Mouse (Mus musculus) CH12.LX (cell line): Measurements from ENCODE around the gene Plpp1. TPM values are rescaled to one million over a fixed set of nuclear protein-coding genes. Genes with fewer than 3 reads are reported as not detected.

Experiments used
- DNase-seq: peaks from one replicate; pipeline ENCODE4 v3.0.0-alpha.2; 2013; ENCODE audit errors: extremely low read depth
- H3K27ac ChIP-seq: 2 replicates; pipeline ENCODE4 v1.5.1; 2012; ENCODE audit warnings: low read depth, mild to moderate bottlenecking, control low read depth, moderate library complexity; ENCODE audit not compliant: insufficient read depth
- H3K27me3 ChIP-seq: replicated peaks from 2 replicates; pipeline ENCODE3; 2012; ENCODE audit warnings: inconsistent platforms
- H3K36me3 ChIP-seq, 2 experiments: replicated peaks in 1 of 2; 2 replicates each; pipeline versions ENCODE3 to v1.6.1; 2012; ENCODE audit warnings: inconsistent platforms in 1 of 2, low read length in 1 of 2, mild to moderate bottlenecking in 1 of 2, mixed read lengths in 1 of 2, moderate library complexity in 1 of 2; ENCODE audit not compliant: control insufficient read depth in 1 of 2, insufficient read depth in 1 of 2
- H3K4me1 ChIP-seq, 2 experiments: 2 replicates each; pipeline ENCODE4 v1.6.1; 2012; ENCODE audit warnings: inconsistent platforms in 1 of 2, moderate library complexity in 1 of 2; ENCODE audit not compliant: insufficient read depth in 2 of 2, control insufficient read depth in 1 of 2
- H3K4me2 ChIP-seq: 2 replicates; pipeline ENCODE4 v1.6.1; 2012; ENCODE audit warnings: low read depth, mild to moderate bottlenecking, control low read depth; ENCODE audit not compliant: poor library complexity, insufficient read depth, severe bottlenecking
- H3K4me3 ChIP-seq, 3 experiments: fragments of 150-350 bp in 1 of 3; sonication (generic) in 1 of 3; replicated peaks in 1 of 3; 2 replicates each; pipeline versions ENCODE3 to v1.5.1; 2011 to 2012; ENCODE audit warnings: low read depth in 2 of 3, low read length in 2 of 3, mild to moderate bottlenecking in 2 of 3, moderate library complexity in 2 of 3, control low read depth in 1 of 3, improper control_type of control experiment in 1 of 3, inconsistent platforms in 1 of 3, mixed read lengths in 1 of 3; ENCODE audit not compliant: poor library complexity in 1 of 3
- H3K79me2 ChIP-seq: replicated peaks from 2 replicates; pipeline ENCODE4 v1.6.1; 2012; ENCODE audit warnings: mild to moderate bottlenecking, moderate library complexity; ENCODE audit not compliant: control insufficient read depth, poor library complexity, insufficient read depth, severe bottlenecking; ENCODE audit errors: extremely low read depth
- H3K9ac ChIP-seq: 2 replicates; pipeline ENCODE4 v1.6.1; 2012; ENCODE audit warnings: low read depth, mild to moderate bottlenecking, control low read depth, moderate library complexity; ENCODE audit not compliant: insufficient read depth
- H3K9me3 ChIP-seq: replicated peaks from 2 replicates; pipeline ENCODE3; 2012; ENCODE audit warnings: low read length, inconsistent platforms, mixed read lengths
- BHLHE40 ChIP-seq: IDR thresholded peaks from 2 replicates; pipeline ENCODE4 v1.6.1; 2011; ENCODE audit warnings: mild to moderate bottlenecking, low read depth, low read length, improper control_type of control experiment
- CHD1 ChIP-seq: IDR thresholded peaks from 2 replicates; pipeline ENCODE4 v1.6.1; 2012; ENCODE audit warnings: low read depth, low read length, improper control_type of control experiment, inconsistent platforms
- CHD2 ChIP-seq: IDR thresholded peaks from 2 replicates; pipeline ENCODE4 v1.6.1; 2011; ENCODE audit warnings: low read length, improper control_type of control experiment
- CTCF ChIP-seq, 2 experiments: IDR thresholded peaks in 1 of 2; conservative IDR thresholded peaks in 1 of 2; 2 replicates each; pipeline ENCODE4 v1.5.1; 2011 to 2012; ENCODE audit warnings: low read depth in 2 of 2, low read length in 2 of 2, improper control_type of control experiment in 1 of 2, inconsistent platforms in 1 of 2, mild to moderate bottlenecking in 1 of 2, moderate library complexity in 1 of 2
- E2F4 ChIP-seq: IDR thresholded peaks from 2 replicates; pipeline ENCODE4 v1.6.1; 2011; ENCODE audit warnings: low read depth, low read length, improper control_type of control experiment; ENCODE audit not compliant: insufficient replicate concordance
- EP300 ChIP-seq: IDR thresholded peaks from 2 replicates; pipeline ENCODE4 v1.6.1; 2011; ENCODE audit warnings: low read length, improper control_type of control experiment
- ETS1 ChIP-seq: conservative IDR thresholded peaks from 2 replicates; pipeline ENCODE4 v1.6.1; 2012; ENCODE audit warnings: low read depth, mild to moderate bottlenecking, inconsistent platforms, low read length, improper control_type of control experiment, moderate library complexity
- GABPA ChIP-seq: IDR thresholded peaks from 2 replicates; pipeline ENCODE4 v1.6.1; 2012; ENCODE audit warnings: low read depth, low read length, improper control_type of control experiment, inconsistent platforms; ENCODE audit not compliant: insufficient replicate concordance
- HCFC1 ChIP-seq: IDR thresholded peaks from 2 replicates; pipeline ENCODE4 v1.6.1; 2012; ENCODE audit warnings: low read depth, mild to moderate bottlenecking, inconsistent platforms, low read length, improper control_type of control experiment
- IRF4 ChIP-seq: IDR thresholded peaks from 2 replicates; pipeline ENCODE4 v1.6.1; 2014; ENCODE audit warnings: low read depth, mild to moderate bottlenecking, inconsistent platforms, low read length, improper control_type of control experiment
- MAFK ChIP-seq: IDR thresholded peaks from 2 replicates; pipeline ENCODE4 v1.6.1; 2011; ENCODE audit warnings: low read length, improper control_type of control experiment; ENCODE audit not compliant: insufficient replicate concordance
- MAZ ChIP-seq: IDR thresholded peaks from 2 replicates; pipeline ENCODE4 v1.6.1; 2012; ENCODE audit warnings: low read depth, mild to moderate bottlenecking, inconsistent platforms, low read length, improper control_type of control experiment, moderate library complexity
- MEF2A ChIP-seq: IDR thresholded peaks from 2 replicates; pipeline ENCODE4 v1.6.1; 2014; ENCODE audit warnings: low read depth, mild to moderate bottlenecking, inconsistent platforms, low read length, improper control_type of control experiment, borderline replicate concordance
- MXI1 ChIP-seq: IDR thresholded peaks from 2 replicates; pipeline ENCODE4 v1.6.1; 2011; ENCODE audit warnings: mild to moderate bottlenecking, low read depth, low read length, improper control_type of control experiment
- NRF1 ChIP-seq: IDR thresholded peaks from 2 replicates; pipeline ENCODE4 v1.6.1; 2014; ENCODE audit warnings: low read depth, mild to moderate bottlenecking, inconsistent platforms, low read length, improper control_type of control experiment, moderate library complexity
- RAD21 ChIP-seq: IDR thresholded peaks from 2 replicates; pipeline ENCODE4 v1.6.1; 2011; ENCODE audit warnings: low read depth, mild to moderate bottlenecking, low read length, improper control_type of control experiment, moderate library complexity
- SIN3A ChIP-seq: IDR thresholded peaks from 2 replicates; pipeline ENCODE4 v1.6.1; 2012; ENCODE audit warnings: low read length, improper control_type of control experiment, inconsistent platforms
- TBP ChIP-seq: conservative IDR thresholded peaks from 2 replicates; pipeline ENCODE4 v1.6.1; 2011; ENCODE audit warnings: low read depth, low read length, improper control_type of control experiment
- TCF12 ChIP-seq: IDR thresholded peaks from 2 replicates; pipeline ENCODE4 v1.6.1; 2014; ENCODE audit warnings: low read depth, mild to moderate bottlenecking, inconsistent platforms, low read length, improper control_type of control experiment
- UBTF ChIP-seq: IDR thresholded peaks from 2 replicates; pipeline ENCODE4 v1.6.1; 2012; ENCODE audit warnings: low read depth, mild to moderate bottlenecking, inconsistent platforms, low read length, improper control_type of control experiment, moderate library complexity
- ZMIZ1 ChIP-seq: IDR thresholded peaks from 2 replicates; pipeline ENCODE4 v1.6.1; 2012; ENCODE audit warnings: low read depth, mild to moderate bottlenecking, inconsistent platforms, low read length, improper control_type of control experiment
- ZNF384 ChIP-seq: IDR thresholded peaks from 2 replicates; pipeline ENCODE4 v1.6.1; 2012; ENCODE audit warnings: low read depth, low read length, improper control_type of control experiment, inconsistent platforms
- dilution Hi-C: fragments of 300-500 bp; cut with MboI; formaldehyde crosslinking; loops from 2 replicates; pipeline ENCODE4 v1.14.3; 2020; ENCODE audit warnings: low sequenced_read_pairs; ENCODE audit not compliant: extremely low pct_unique_long_range_greater_than_20kb, extremely low pct_ligation_motif_present
- in situ Hi-C: fragments of 300-500 bp; cut with MboI; formaldehyde crosslinking; loops from 3 replicates; pipeline ENCODE4 v1.14.3; 2019; ENCODE audit warnings: low sequenced_read_pairs, low pct_ligation_motif_present, low pct_unique_long_range_greater_than_20kb, mixed read lengths
- polyA plus RNA-seq: library from polyadenylated mRNA; unstranded; fragments of >175 nt; gene quantifications from 2 replicates; pipeline ENCODE4 v1.2.1, GENCODE M21; 2012; ENCODE audit warnings: low read depth; ENCODE audit not compliant: insufficient read length
- total RNA-seq, 2 experiments: library from RNA; depleted of rRNA; stranded (reverse); fragments of 300-350 nt in 1 of 2; fragments of >200 nt in 1 of 2; gene quantifications; 2 replicates each; pipeline ENCODE4 v1.2.3; 2012 to 2014

Plpp1 gene
- total and polyA plus RNA-seq, 3 experiments = 50.2 to 90.9 (median 67.6) TPM

DNA sequence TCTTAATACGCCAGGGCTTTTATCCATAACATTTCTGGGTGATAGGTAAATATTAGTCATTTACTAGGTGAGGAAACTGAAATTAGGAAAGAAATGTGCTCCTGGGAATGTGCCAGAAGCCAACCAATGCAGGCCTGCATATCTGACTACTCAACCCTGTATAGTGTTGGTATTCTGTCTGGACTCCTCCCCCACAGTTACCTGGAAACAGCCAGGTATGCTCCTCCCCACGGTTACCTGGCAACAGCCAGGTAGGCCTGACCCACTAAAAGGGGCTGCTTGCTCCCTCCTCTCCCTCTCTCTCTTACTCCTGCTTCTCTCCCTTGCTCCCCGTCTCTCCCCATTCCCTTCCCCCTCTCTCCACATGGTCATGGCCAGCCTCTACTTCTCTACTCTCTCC lies 21.8 kb downstream of the Plpp1 start:
- H3K4me3 ChIP-seq = no peak overlapping the region
- no peaks in the 10 kb centered on the region for H3K27me3 ChIP-seq
- H3K9ac ChIP-seq = no peak overlapping the region
- H3K4me1 ChIP-seq = peaks cover 10 to 43% of the 10 kb centered on the region in 2 experiments; a peak in 3 of 4 replicates
- DNase-seq = no peak
- peaks cover 16 to 52% of the 10 kb centered on the region in 2 experiments for H3K36me3 ChIP-seq
- H3K4me2 ChIP-seq = no peak overlapping the region
- in situ Hi-C loops (no loop called here), dilution Hi-C loops (no loop called here)
- H3K79me2 ChIP-seq = peaks cover 4% of the 10 kb centered on the region; the same call in 1 of the 2 replicates
- TF ChIP-seq UBTF (no peak), ZNF384 (no peak), E2F4 (no peak), ZMIZ1 (no peak), ETS1 (no peak), SIN3A (no peak)
- no peak overlapping the region for H3K27ac ChIP-seq
- no peaks in the 10 kb centered on the region for H3K9me3 ChIP-seq

DNA sequence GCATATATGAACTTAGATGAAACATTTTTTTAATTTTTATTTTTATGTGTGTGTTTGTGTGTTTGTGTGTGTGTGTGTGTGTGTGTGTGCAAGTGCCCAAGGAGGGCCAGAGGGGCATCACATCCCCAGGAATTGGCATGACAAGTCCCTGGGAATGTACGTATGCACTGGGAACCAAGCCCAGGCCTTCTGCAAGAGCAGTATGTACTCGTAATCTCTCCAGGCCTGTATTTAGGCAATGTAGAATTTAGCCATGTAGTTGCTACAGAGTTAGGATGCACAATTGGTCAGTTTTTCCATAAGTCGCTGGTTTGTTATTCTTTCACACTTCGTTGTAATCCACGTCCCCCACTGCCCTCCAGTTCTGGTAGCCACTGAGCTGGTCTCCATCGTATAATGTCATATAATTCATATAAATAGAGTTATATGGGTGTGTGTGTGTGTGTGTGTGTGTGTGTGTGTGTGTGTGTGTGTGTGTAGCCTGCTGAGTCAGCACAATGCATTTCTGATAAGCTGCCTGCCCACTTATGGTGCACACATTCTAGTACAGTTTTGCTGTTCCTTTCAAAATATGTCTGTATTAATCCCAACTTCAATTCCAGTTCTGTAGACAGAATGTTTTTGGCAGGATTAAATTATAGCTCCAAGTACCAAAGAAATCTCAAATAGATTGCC lies 22.8 kb downstream of the Plpp1 start:
- H3K9me3 ChIP-seq = no peaks in the 10 kb centered on the region
- TF ChIP-seq EP300 = no peak
- TF ChIP-seq SIN3A = no peak
- peak; percentile 91 for TF ChIP-seq MAFK
- TF ChIP-seq RAD21 = no peak
- no peak overlapping the region for H3K4me2 ChIP-seq
- H3K36me3 ChIP-seq = peaks cover 16 to 60% of the 10 kb centered on the region in 2 experiments
- no peaks in the 10 kb centered on the region for H3K27me3 ChIP-seq
- no peak for DNase-seq
- no peak overlapping the region for H3K9ac ChIP-seq
- in situ Hi-C loops (no loop called here), dilution Hi-C loops (no loop called here)
- peaks cover 4% of the 10 kb centered on the region; the same call in 1 of the 2 replicates for H3K79me2 ChIP-seq
- no peak overlapping the region for H3K4me3 ChIP-seq
- H3K4me1 ChIP-seq = peaks cover 10 to 34% of the 10 kb centered on the region in 2 experiments; a peak in 3 of 4 replicates
- H3K27ac ChIP-seq = no peak overlapping the region

DNA sequence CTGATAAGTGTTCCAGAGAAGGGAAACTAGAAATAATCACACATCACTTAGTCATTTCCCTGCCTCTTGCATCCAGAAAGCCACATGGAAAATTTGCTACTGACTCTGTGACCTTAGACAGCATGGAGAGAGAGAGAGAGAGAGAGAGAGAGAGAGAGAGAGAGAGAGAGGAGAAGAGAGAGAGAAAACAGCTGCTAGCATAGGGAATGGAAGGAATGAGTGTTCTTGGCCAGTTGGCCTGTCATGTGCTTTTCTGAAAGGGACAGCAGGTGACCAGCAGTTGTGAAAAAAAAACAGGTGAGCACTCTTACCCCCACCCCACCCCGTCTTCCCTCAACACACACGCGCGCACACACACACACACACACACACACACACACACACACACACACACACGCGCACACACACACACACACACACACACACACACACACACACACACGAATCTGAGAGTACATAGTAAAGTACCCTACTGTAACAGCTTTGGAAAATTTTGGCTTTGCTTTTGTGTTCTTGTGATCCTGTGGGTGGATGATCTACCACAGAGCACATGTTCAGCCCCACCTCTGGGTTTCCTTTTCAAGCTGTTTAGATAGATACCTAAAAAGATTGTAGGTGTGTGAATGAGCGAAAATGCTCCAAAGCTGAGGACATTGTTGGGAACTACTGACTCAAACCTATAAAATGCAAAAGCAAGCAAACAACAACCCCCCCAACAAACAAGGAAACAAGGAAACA lies 23.5 kb downstream of the Plpp1 start:
- Histone ChIP-seq H3K4me1 (peaks cover 10 to 27% of the 10 kb centered on the region in 2 experiments; a peak in 3 of 4 replicates), H3K27me3 (no peaks in the 10 kb centered on the region), H3K9ac (no peak overlapping the region), H3K79me2 (peaks cover 3% of the 10 kb centered on the region; the same call in 1 of the 2 replicates), H3K36me3 (peaks cover 16 to 59% of the 10 kb centered on the region in 2 experiments), H3K4me2 (no peak overlapping the region), H3K4me3 (no peak overlapping the region), H3K27ac (no peak overlapping the region), H3K9me3 (no peaks in the 10 kb centered on the region)
- DNase-seq = no peak
- dilution Hi-C loops = no loop called here
- in situ Hi-C loops = no loop called here
- TF ChIP-seq MXI1 (no peak), TCF12 (peak; percentile 74), E2F4 (no peak), RAD21 (no peak), NRF1 (no peak), UBTF (no peak), MEF2A (peak; percentile 53; the same call in 1 of the 2 replicates), GABPA (no peak), CTCF (conservative IDR thresholded peaks at IDR 0.05 in 1 of 2, IDR thresholded peaks at IDR 0.05 in 1 of 2; ENCODE audit: low read depth in 2 of 2, low read length in 2 of 2) (no peak), CHD1 (no peak), MAZ (no peak), IRF4 (peak; percentile 59; the same call in 1 of the 2 replicates), HCFC1 (no peak), CHD2 (no peak), BHLHE40 (peak; percentile 65), TBP (no peak), ETS1 (peak; percentile 89)
